Mouse (Mus musculus) ZHBTc4 (cell line): ENCODE data around the gene Usp37.

ENCODE experiments used
- DNase-seq: peaks from one replicate; pipeline ENCODE4 v3.0.0-alpha.2; 2011; ENCODE audit warnings: low read depth, low spot score

The Usp37 gene

GRCm38 (mm10) chr1:74485792-74486191 lies 58.3 kb downstream of the Usp37 start:
- DNase-seq = no peak

DNA sequence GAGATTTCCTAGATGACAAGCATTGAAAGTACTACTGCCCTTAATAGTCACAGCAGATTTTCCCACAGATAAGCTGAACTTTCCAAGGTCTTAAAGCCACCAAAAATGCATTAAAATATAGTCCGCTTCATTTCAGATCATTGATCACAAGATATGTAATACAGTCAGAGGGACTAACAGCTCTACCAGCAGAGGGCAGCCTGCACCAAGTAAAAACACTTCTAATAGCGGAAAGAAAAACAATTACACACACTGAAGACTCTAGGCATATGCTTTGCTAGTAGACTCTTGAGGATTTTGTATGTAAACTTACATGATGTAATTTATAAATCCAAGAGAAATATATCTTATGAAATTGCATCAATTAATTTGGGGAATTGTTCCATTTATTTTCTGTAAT lies 83.8 kb downstream of the Usp37 start:
- DNase-seq = peak; percentile 59

DNA sequence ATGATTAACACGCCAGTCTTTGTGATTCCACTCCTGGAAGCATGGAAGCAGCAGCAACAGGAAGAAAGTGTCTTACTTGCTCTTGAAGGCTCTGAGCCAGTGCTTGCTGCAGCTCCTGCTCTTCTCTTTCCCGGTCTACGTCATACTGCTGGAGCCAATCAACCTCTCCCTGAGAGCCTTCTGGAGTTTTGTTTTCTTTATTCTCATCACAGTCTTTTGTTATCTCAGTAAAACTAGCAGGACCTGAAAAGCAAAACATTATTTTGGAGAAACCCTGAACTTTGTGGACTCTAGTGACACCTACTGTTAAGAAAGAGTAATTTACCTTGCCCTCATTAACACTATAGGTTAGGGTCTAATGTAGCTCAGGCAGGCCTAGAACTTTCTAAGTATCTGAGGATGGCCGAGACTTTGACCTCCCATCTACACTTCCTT lies 91.5 kb downstream of the Usp37 start:
- DNase-seq = peak; percentile 54

GRCm38 (mm10) chr1:74444538-74444937 lies 99.5 kb downstream of the Usp37 start:
- DNase-seq = no peak

GRCm38 (mm10) chr1:74439166-74439876 lies 104.8 kb downstream of the Usp37 start:
- no peak for DNase-seq

- no peak for DNase-seq
These were observed 106.2 kb downstream of the Usp37 start for GRCm38 (mm10) chr1:74437702-74438427.

GRCm38 (mm10) chr1:74435563-74435962 lies 108.5 kb downstream of the Usp37 start:
- DNase-seq = peak; percentile 10

DNA sequence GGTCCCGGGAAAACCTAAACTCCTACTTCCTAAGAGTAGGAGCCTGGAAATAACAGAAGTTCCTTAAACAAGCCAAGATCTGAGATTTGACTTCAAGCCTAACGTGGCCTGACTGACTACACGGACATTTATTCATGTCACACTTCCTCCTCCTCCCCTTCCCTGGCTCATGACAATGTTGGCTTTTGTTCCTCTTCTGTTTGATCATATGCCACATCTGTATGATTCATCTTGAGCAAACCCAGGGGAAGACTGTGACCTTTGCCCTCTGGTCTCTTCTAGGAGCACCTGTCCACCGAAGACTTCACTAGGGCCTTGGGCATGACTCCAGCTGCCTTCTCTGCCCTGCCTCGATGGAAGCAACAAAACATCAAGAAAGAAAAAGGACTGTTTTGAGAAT lies 109.5 kb downstream of the Usp37 start:
- DNase-seq = no peak

- no peak for DNase-seq
These were observed 110.9 kb downstream of the Usp37 start for GRCm38 (mm10) chr1:74433220-74433619.

- no peak for DNase-seq
These were observed 118.2 kb downstream of the Usp37 start for GRCm38 (mm10) chr1:74425845-74426244.

DNA sequence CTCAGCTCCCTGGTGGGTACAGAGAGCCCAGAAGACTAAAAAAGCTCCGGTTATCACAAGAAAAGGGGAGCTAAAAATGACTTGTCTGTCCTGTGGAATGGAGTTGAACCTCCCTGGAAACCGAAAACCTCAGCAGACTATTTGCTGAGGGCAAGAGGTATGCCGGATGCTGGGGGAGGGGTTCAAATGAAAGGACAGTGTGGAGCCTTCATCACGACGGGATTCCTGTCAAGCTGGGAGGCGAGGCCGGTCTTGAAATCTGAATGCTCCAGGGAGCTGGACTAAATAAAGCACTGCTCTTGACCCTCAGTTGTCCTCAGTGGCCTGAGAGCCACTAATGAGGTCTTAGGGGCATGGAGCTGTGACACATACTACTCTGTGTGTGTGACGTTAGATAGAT lies 120.9 kb downstream of the Usp37 start:
- DNase-seq = peak; percentile 34

GRCm38 (mm10) chr1:74419440-74419794 lies 124.7 kb downstream of the Usp37 start:
- DNase-seq = peak; percentile 39

DNA sequence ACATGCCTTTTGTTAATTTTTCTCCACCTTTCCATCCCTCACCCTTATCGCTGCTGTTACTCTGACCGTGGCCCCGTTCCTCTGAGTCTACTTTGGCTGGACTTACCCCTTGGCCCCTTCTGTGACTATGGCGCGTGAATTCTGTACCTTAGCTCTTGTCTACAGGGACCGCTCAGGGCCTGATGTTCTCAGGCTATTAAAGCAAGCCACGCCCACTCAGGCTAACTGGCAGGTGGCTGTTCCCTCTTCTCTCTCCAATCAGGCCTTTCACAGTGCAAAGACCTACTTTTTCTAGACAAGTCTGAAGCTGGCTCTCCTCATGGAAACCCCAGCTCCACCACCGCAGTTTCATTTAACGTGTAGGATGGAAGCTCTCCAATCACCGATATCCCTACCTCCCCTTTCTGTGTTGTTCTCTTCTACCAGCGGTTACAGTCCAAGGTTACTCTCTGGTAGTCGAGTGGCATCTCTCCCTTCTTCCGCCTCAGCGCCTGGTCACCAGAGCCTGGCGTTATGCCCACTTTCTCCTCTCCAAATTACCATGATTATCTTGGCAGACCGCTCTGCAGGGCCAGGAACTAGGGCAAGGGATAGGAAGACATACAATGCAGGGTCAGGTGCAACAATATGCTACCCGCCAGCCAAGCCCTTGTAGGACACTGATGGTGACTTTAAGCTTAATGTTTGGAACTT lies 125.2 kb downstream of the Usp37 start:
- peak; percentile 78 for DNase-seq

GRCm38 (mm10) chr1:74415143-74415542 lies 128.9 kb downstream of the Usp37 start:
- peak; percentile 62 for DNase-seq

DNA sequence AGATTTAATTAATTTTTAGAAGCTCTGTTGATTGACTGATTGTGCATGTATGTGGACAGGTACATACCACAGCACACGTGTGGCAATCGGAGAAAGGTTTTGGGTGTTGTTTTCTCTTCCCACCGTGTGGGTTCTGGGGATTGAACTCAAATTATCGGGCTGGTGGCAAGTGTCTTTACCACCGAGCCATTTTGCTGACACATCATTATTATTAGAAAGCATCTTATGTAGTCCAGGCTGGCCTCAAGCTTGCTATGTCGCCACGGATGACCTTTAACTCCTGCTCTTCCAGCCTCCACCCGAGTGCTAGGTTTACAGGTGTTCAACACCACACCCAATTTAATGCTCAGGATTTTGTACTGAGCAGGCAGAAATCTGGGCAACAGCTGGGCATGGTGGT lies 131.4 kb downstream of the Usp37 start:
- DNase-seq = no peak

DNA sequence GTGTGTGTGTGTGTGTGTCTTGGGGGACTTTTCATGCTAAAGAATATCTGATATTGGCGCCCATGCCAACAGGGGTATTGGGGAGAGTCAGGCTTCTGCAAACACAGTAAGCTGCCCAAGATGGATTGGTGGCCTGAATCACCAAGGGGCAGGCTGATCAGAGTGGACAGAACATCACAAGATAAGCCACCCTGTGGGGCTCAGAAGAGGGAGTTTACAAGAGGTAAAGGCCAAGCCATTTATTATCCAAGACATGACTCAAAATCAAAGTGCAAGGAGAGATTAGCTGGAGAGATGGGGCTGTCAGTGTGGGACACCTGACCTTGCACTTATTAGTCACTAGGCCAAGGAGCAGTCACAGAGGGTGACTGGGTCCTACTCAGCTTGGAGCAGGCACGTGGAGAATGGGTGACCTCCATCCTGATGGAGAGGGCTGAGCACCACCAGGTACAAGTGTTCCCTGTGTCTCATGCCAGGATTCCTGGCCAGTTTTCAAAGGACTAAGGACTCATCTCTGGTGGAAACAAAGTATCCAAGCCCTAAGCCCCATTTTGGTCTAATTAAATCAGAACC lies 132.2 kb downstream of the Usp37 start:
- no peak for DNase-seq

- DNase-seq = no peak
These were observed 135.2 kb downstream of the Usp37 start, which contains the start of gene Vil1 for GRCm38 (mm10) chr1:74408589-74409504. TSS of gene Vil1 (plus strand) at chr1:74409376.

DNA sequence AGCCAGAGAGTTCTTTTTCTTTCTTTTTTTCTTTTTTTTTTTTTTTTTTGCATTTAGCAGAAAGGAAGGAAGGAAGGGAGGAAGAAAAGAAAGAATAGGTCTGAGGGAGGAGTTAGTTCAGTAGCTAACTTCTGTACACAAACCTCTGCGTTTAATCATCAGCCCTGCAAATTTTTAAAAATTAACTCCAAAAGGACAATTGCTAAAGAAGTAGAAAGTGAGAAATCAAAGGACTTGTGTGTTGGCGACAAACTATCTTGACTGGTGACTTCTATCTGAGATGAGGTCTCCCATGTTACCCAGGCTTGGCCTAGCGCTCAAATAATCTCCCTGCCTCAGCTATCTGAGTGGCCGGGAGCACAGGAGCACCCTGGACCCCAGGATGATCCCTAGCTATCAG lies 139.9 kb downstream of the Usp37 start:
- no peak for DNase-seq

- DNase-seq = peak; percentile 53
These were observed 142.9 kb downstream of the Usp37 start for GRCm38 (mm10) chr1:74401015-74401702.

- DNase-seq = no peak
These were observed 143.6 kb downstream of the Usp37 start for GRCm38 (mm10) chr1:74400531-74400930.
